Mouse (Mus musculus) cerebellum, adult (tissue): ENCODE results near the gene Smim11.

Experiments used
- ATAC-seq: cut with Nextera tagmentation; 2 replicates; pipeline ENCODE4 v1.9.2; 2017; ENCODE audit warnings: mild to moderate bottlenecking, moderate library complexity, mixed read lengths; ENCODE audit not compliant: insufficient number of reproducible peaks, low FRiP score, low TSS enrichment

Gene Smim11

GRCm38 (mm10) chr16:92358734-92359133 lies 57.6 kb downstream of the Smim11 start:
- no peak for ATAC-seq

GRCm38 (mm10) chr16:92359229-92359628 lies 58.1 kb downstream of the Smim11 start, which contains the start of gene Kcne1:
Kcne1 (minus strand) TSS chr16:92359468.
- no peak for ATAC-seq

- no peak for ATAC-seq
Measured at GRCm38 (mm10) chr16:92360711-92361110, 59.6 kb downstream of the Smim11 start.
